Mouse (Mus musculus) megakaryocyte, adult 5-6 weeks (primary cell): ENCODE measurements around the gene Npm1. TPM values are rescaled to one million over a fixed set of nuclear protein-coding genes. Genes with fewer than 3 reads are reported as not detected.

ENCODE experiments used
- ATAC-seq: 2 replicates; pipeline ENCODE4 v1.8.0; 2016; ENCODE audit warnings: mild to moderate bottlenecking, inconsistent platforms; ENCODE audit not compliant: poor library complexity, severe bottlenecking
- total RNA-seq, 2 experiments: library from RNA; stranded (forward) in 1 of 2; stranded (reverse) in 1 of 2; fragments of 153-499, 151-499 nt in 1 of 2; fragments of 221-1000, 200-1000 nt in 1 of 2; gene quantifications; 2 replicates each; pipeline versions ENCODE4 v1.2.3 to v1.2.4; 2015 to 2017

Npm1 gene
- total RNA-seq, 2 experiments from 2014 or later, result 717 to 1,083 TPM

- ATAC-seq, result no peak
Measured at GRCm38 (mm10) chr11:33103291-33103943, 59.6 kb downstream of the Npm1 start.

Other genes with a start within 250 kb of the Npm1 start
- not detected in 2 replicates for gene Fgf18, start 15.8 kb downstream of the Npm1 start, total RNA-seq (2015)
- gene Fgf18, start 15.8 kb downstream of the Npm1 start, total RNA-seq (2017), result not detected in 2 replicates
- not detected in 2 replicates for gene Tlx3, start 40.4 kb upstream of the Npm1 start, total RNA-seq (2015)
- not detected in 2 replicates for gene Tlx3, start 40.4 kb upstream of the Npm1 start, total RNA-seq (2017)
- gene Gm12117, start 113.5 kb upstream of the Npm1 start, total RNA-seq (2015), result not detected in 2 replicates
- not detected in 2 replicates for gene Gm12117, start 113.5 kb upstream of the Npm1 start, total RNA-seq (2017)